Mouse (Mus musculus): Measurements from ENCODE around the gene Xpa. TPM values are rescaled to one million over a fixed set of nuclear protein-coding genes. Genes with fewer than 3 reads are reported as not detected.

Gene Xpa
- total and polyA plus RNA-seq, 3 experiments = 14.5 to 21.1 (median 17.2) TPM

GRCm38 (mm10) chr4:46185423-46185822 lies 10.7 kb downstream of the Xpa start:
- no peaks in the 10 kb centered on the region for H3K9me3 ChIP-seq (replicated peaks)
- H3K4me3 ChIP-seq (ENCODE audit: low read depth, low read length) = no peak overlapping the region
- H3K27me3 ChIP-seq (ENCODE audit: insufficient read depth, low read length) = peaks cover 6% of the 10 kb centered on the region; the same call in 1 of the 2 replicates
- DNase-seq (ENCODE audit: low spot score) (no peak), ATAC-seq (ENCODE audit: extremely low read depth, insufficient number of reproducible peaks, low FRiP score, poor library complexity, severe bottlenecking) (no peak)
- no peaks in the 10 kb centered on the region; the same call in 1 of the 2 replicates for H3K4me1 ChIP-seq (ENCODE audit: insufficient read depth, low read depth, low read length)
- peaks cover 79% of the 10 kb centered on the region for H3K36me3 ChIP-seq (replicated peaks)
- TF ChIP-seq TAL1 (conservative IDR thresholded peaks at IDR 0.05; ENCODE audit: low read depth, low read length) (no peak), CTCF (IDR thresholded peaks at IDR 0.05; ENCODE audit: low read depth, low read length) (no peak), GATA1 (IDR thresholded peaks at IDR 0.05; ENCODE audit: borderline replicate concordance, low read length) (no peak), POLR2AphosphoS5 (IDR thresholded peaks at IDR 0.05; ENCODE audit: insufficient replicate concordance, low read depth, low read length) (no peak), GATA2 (IDR thresholded peaks at IDR 0.05; ENCODE audit: borderline replicate concordance, low read depth, low read length) (no peak)

GRCm38 (mm10) chr4:46182181-46182580 lies 13.9 kb downstream of the Xpa start:
- Histone ChIP-seq H3K9me3 (replicated peaks) (no peaks in the 10 kb centered on the region), H3K4me3 (ENCODE audit: low read depth, low read length) (no peak overlapping the region), H3K27me3 (ENCODE audit: insufficient read depth, low read length) (peaks cover 6% of the 10 kb centered on the region; the same call in 1 of the 2 replicates), H3K4me1 (ENCODE audit: insufficient read depth, low read depth, low read length) (no peaks in the 10 kb centered on the region; the same call in 1 of the 2 replicates), H3K36me3 (replicated peaks) (peaks cover 83% of the 10 kb centered on the region)
- TF ChIP-seq GATA1 (IDR thresholded peaks at IDR 0.05; ENCODE audit: borderline replicate concordance, low read length) (no peak), TAL1 (conservative IDR thresholded peaks at IDR 0.05; ENCODE audit: low read depth, low read length) (no peak), GATA2 (IDR thresholded peaks at IDR 0.05; ENCODE audit: borderline replicate concordance, low read depth, low read length) (no peak), CTCF (IDR thresholded peaks at IDR 0.05; ENCODE audit: low read depth, low read length) (no peak)
- DNase-seq (ENCODE audit: low spot score) (no peak), ATAC-seq (ENCODE audit: extremely low read depth, insufficient number of reproducible peaks, low FRiP score, poor library complexity, severe bottlenecking) (no peak)

GRCm38 (mm10) chr4:46181168-46181567 lies 14.9 kb downstream of the Xpa start:
- DNase-seq (ENCODE audit: low spot score) (no peak), ATAC-seq (ENCODE audit: extremely low read depth, insufficient number of reproducible peaks, low FRiP score, poor library complexity, severe bottlenecking) (no peak)
- H3K9me3 ChIP-seq (replicated peaks) = no peaks in the 10 kb centered on the region
- no peak overlapping the region for H3K4me3 ChIP-seq (ENCODE audit: low read depth, low read length)
- H3K27me3 ChIP-seq (ENCODE audit: insufficient read depth, low read length) = peaks cover 6% of the 10 kb centered on the region; the same call in 1 of the 2 replicates
- H3K36me3 ChIP-seq (replicated peaks) = peaks cover 90% of the 10 kb centered on the region
- TF ChIP-seq CTCF (IDR thresholded peaks at IDR 0.05; ENCODE audit: low read depth, low read length) (no peak), POLR2AphosphoS5 (IDR thresholded peaks at IDR 0.05; ENCODE audit: insufficient replicate concordance, low read depth, low read length) (no peak), GATA1 (IDR thresholded peaks at IDR 0.05; ENCODE audit: borderline replicate concordance, low read length) (no peak), GATA2 (IDR thresholded peaks at IDR 0.05; ENCODE audit: borderline replicate concordance, low read depth, low read length) (no peak), TAL1 (conservative IDR thresholded peaks at IDR 0.05; ENCODE audit: low read depth, low read length) (no peak)
- no peaks in the 10 kb centered on the region; the same call in 1 of the 2 replicates for H3K4me1 ChIP-seq (ENCODE audit: insufficient read depth, low read depth, low read length)

- TF ChIP-seq GATA2 (IDR thresholded peaks at IDR 0.05; ENCODE audit: borderline replicate concordance, low read depth, low read length) (no peak), GATA1 (IDR thresholded peaks at IDR 0.05; ENCODE audit: borderline replicate concordance, low read length) (no peak), TAL1 (conservative IDR thresholded peaks at IDR 0.05; ENCODE audit: low read depth, low read length) (no peak), POLR2AphosphoS5 (IDR thresholded peaks at IDR 0.05; ENCODE audit: insufficient replicate concordance, low read depth, low read length) (no peak), CTCF (IDR thresholded peaks at IDR 0.05; ENCODE audit: low read depth, low read length) (no peak)
- Histone ChIP-seq H3K9me3 (replicated peaks) (no peaks in the 10 kb centered on the region), H3K4me1 (ENCODE audit: insufficient read depth, low read depth, low read length) (no peaks in the 10 kb centered on the region; the same call in 1 of the 2 replicates), H3K4me3 (ENCODE audit: low read depth, low read length) (no peak overlapping the region), H3K36me3 (replicated peaks) (peaks cover 92% of the 10 kb centered on the region), H3K27me3 (ENCODE audit: insufficient read depth, low read length) (0 out of 2 replicates have a peak, but pooled peaks cover 2% of the 10 kb centered on the region)
- DNase-seq (ENCODE audit: low spot score) (no peak), ATAC-seq (ENCODE audit: extremely low read depth, insufficient number of reproducible peaks, low FRiP score, poor library complexity, severe bottlenecking) (no peak)
Observed at GRCm38 (mm10) chr4:46177496-46177895, 18.6 kb downstream of the Xpa start.

GRCm38 (mm10) chr4:46177018-46177417 lies 19.1 kb downstream of the Xpa start:
- Histone ChIP-seq H3K4me3 (ENCODE audit: low read depth, low read length) (no peak overlapping the region), H3K36me3 (replicated peaks) (peaks cover 91% of the 10 kb centered on the region), H3K27me3 (ENCODE audit: insufficient read depth, low read length) (no peaks in the 10 kb centered on the region), H3K4me1 (ENCODE audit: insufficient read depth, low read depth, low read length) (no peaks in the 10 kb centered on the region; the same call in 1 of the 2 replicates), H3K9me3 (replicated peaks) (no peaks in the 10 kb centered on the region)
- DNase-seq (ENCODE audit: low spot score) = no peak
- no peak for ATAC-seq (ENCODE audit: extremely low read depth, insufficient number of reproducible peaks, low FRiP score, poor library complexity, severe bottlenecking)
- TF ChIP-seq GATA2 (IDR thresholded peaks at IDR 0.05; ENCODE audit: borderline replicate concordance, low read depth, low read length) (no peak), CTCF (IDR thresholded peaks at IDR 0.05; ENCODE audit: low read depth, low read length) (no peak)

GRCm38 (mm10) chr4:46176313-46176712 lies 19.8 kb downstream of the Xpa start:
- no peaks in the 10 kb centered on the region for H3K27me3 ChIP-seq (ENCODE audit: insufficient read depth, low read length)
- H3K9me3 ChIP-seq (replicated peaks) = no peaks in the 10 kb centered on the region
- peaks cover 91% of the 10 kb centered on the region for H3K36me3 ChIP-seq (replicated peaks)
- ATAC-seq (ENCODE audit: extremely low read depth, insufficient number of reproducible peaks, low FRiP score, poor library complexity, severe bottlenecking) = no peak
- TF ChIP-seq TAL1 (conservative IDR thresholded peaks at IDR 0.05; ENCODE audit: low read depth, low read length) = no peak
- no peak for TF ChIP-seq GATA1 (IDR thresholded peaks at IDR 0.05; ENCODE audit: borderline replicate concordance, low read length)
- TF ChIP-seq GATA2 (IDR thresholded peaks at IDR 0.05; ENCODE audit: borderline replicate concordance, low read depth, low read length) = no peak
- TF ChIP-seq CTCF (IDR thresholded peaks at IDR 0.05; ENCODE audit: low read depth, low read length) = no peak
- no peak for TF ChIP-seq POLR2AphosphoS5 (IDR thresholded peaks at IDR 0.05; ENCODE audit: insufficient replicate concordance, low read depth, low read length)
- no peak for DNase-seq (ENCODE audit: low spot score)
- H3K4me3 ChIP-seq (ENCODE audit: low read depth, low read length) = no peak overlapping the region
- no peaks in the 10 kb centered on the region; the same call in 1 of the 2 replicates for H3K4me1 ChIP-seq (ENCODE audit: insufficient read depth, low read depth, low read length)

Data from G1E (cell line).